Mouse (Mus musculus): ENCODE data around the gene Clic5. TPM values are rescaled to one million over a fixed set of nuclear protein-coding genes. Genes with fewer than 3 reads are reported as not detected.

Gene Clic5
- polyA plus RNA-seq, 2 experiments, result 0.24 to 0.31 TPM

GRCm38 (mm10) chr17:44297221-44297620, 108.8 kb downstream of the Clic5 start:
- H3K4me3 ChIP-seq (ENCODE audit: insufficient read depth in 1 of 2, low read depth in 2 of 2, low read length in 2 of 2), result no peak overlapping the region
- no peak overlapping the region for H3K9ac ChIP-seq (replicated peaks)
- TF ChIP-seq EP300 (IDR thresholded peaks at IDR 0.05; ENCODE audit: low read depth), result no peak
- TF ChIP-seq CTCF (IDR thresholded peaks at IDR 0.05; ENCODE audit: low read depth), result no peak
- H3K4me1 ChIP-seq (replicated peaks; ENCODE audit: control insufficient read depth in 2 of 2, insufficient read depth in 2 of 2, low read length in 1 of 2), result no peaks in the 10 kb centered on the region
- no peaks in the 10 kb centered on the region for H3K9me3 ChIP-seq (ENCODE audit: control insufficient read depth, low read length)
- no peaks in the 10 kb centered on the region for H3K36me3 ChIP-seq (replicated peaks; ENCODE audit: control insufficient read depth, insufficient read depth, low read depth)
- no peak overlapping the region for H3K4me2 ChIP-seq (ENCODE audit: low read depth)
- no peak overlapping the region for H3K27ac ChIP-seq
- ATAC-seq (ENCODE audit: insufficient read depth) (no peak), DNase-seq (ENCODE audit: low read depth in 3 of 3, low spot score in 3 of 3) (no peak)
- no peaks in the 10 kb centered on the region for H3K27me3 ChIP-seq (ENCODE audit: control insufficient read depth, insufficient read depth, low read length)
- WGBS (ENCODE audit: insufficient replicate concordance), result 24% methylated on average over 1 of the region's 1 CpGs

- no peaks in the 10 kb centered on the region for H3K36me3 ChIP-seq (replicated peaks; ENCODE audit: control insufficient read depth, insufficient read depth, low read depth)
- no peak overlapping the region for H3K4me3 ChIP-seq (ENCODE audit: insufficient read depth in 1 of 2, low read depth in 2 of 2, low read length in 2 of 2)
- H3K4me2 ChIP-seq (ENCODE audit: low read depth), result no peak overlapping the region
- H3K27me3 ChIP-seq (ENCODE audit: control insufficient read depth, insufficient read depth, low read length), result no peaks in the 10 kb centered on the region
- no peaks in the 10 kb centered on the region for H3K9me3 ChIP-seq (ENCODE audit: control insufficient read depth, low read length)
- H3K9ac ChIP-seq (replicated peaks), result no peak overlapping the region
- DNase-seq (ENCODE audit: low read depth in 3 of 3, low spot score in 3 of 3) (no peak), ATAC-seq (ENCODE audit: insufficient read depth) (no peak)
- H3K4me1 ChIP-seq (replicated peaks; ENCODE audit: control insufficient read depth in 2 of 2, insufficient read depth in 2 of 2, low read length in 1 of 2), result no peaks in the 10 kb centered on the region
- TF ChIP-seq CTCF (IDR thresholded peaks at IDR 0.05; ENCODE audit: low read depth) (no peak), EP300 (IDR thresholded peaks at IDR 0.05; ENCODE audit: low read depth) (no peak)
- no peak overlapping the region for H3K27ac ChIP-seq
- WGBS (ENCODE audit: insufficient replicate concordance), result 57% methylated on average over 5 of the region's 5 CpGs
Measured at GRCm38 (mm10) chr17:44300236-44300635, 111.9 kb downstream of the Clic5 start.

GRCm38 (mm10) chr17:44300723-44301122, 112.3 kb downstream of the Clic5 start:
- no peaks in the 10 kb centered on the region for H3K4me1 ChIP-seq (replicated peaks; ENCODE audit: control insufficient read depth in 2 of 2, insufficient read depth in 2 of 2, low read length in 1 of 2)
- no peak overlapping the region for H3K27ac ChIP-seq
- H3K9me3 ChIP-seq (ENCODE audit: control insufficient read depth, low read length), result no peaks in the 10 kb centered on the region
- TF ChIP-seq EP300 (IDR thresholded peaks at IDR 0.05; ENCODE audit: low read depth) (no peak), CTCF (IDR thresholded peaks at IDR 0.05; ENCODE audit: low read depth) (no peak)
- 52% methylated on average over 4 of the region's 4 CpGs for WGBS (ENCODE audit: insufficient replicate concordance)
- no peak overlapping the region for H3K4me2 ChIP-seq (ENCODE audit: low read depth)
- DNase-seq (ENCODE audit: low read depth in 3 of 3, low spot score in 3 of 3) (no peak), ATAC-seq (ENCODE audit: insufficient read depth) (no peak)
- H3K36me3 ChIP-seq (replicated peaks; ENCODE audit: control insufficient read depth, insufficient read depth, low read depth), result no peaks in the 10 kb centered on the region
- H3K9ac ChIP-seq (replicated peaks), result no peak overlapping the region
- H3K4me3 ChIP-seq (ENCODE audit: insufficient read depth in 1 of 2, low read depth in 2 of 2, low read length in 2 of 2), result no peak overlapping the region
- no peaks in the 10 kb centered on the region for H3K27me3 ChIP-seq (ENCODE audit: control insufficient read depth, insufficient read depth, low read length)

- no peak overlapping the region for H3K27ac ChIP-seq
- 65% methylated on average over 17 of the region's 17 CpGs for WGBS (ENCODE audit: insufficient replicate concordance)
- H3K4me2 ChIP-seq (ENCODE audit: low read depth), result no peak overlapping the region
- no peaks in the 10 kb centered on the region for H3K36me3 ChIP-seq (replicated peaks; ENCODE audit: control insufficient read depth, insufficient read depth, low read depth)
- no peak overlapping the region for H3K4me3 ChIP-seq (ENCODE audit: insufficient read depth in 1 of 2, low read depth in 2 of 2, low read length in 2 of 2)
- DNase-seq (ENCODE audit: low read depth in 3 of 3, low spot score in 3 of 3) (no peak), ATAC-seq (ENCODE audit: insufficient read depth) (no peak)
- H3K9me3 ChIP-seq (ENCODE audit: control insufficient read depth, low read length), result no peaks in the 10 kb centered on the region
- H3K4me1 ChIP-seq (replicated peaks; ENCODE audit: control insufficient read depth in 2 of 2, insufficient read depth in 2 of 2, low read length in 1 of 2), result no peaks in the 10 kb centered on the region
- no peak overlapping the region for H3K9ac ChIP-seq (replicated peaks)
- no peaks in the 10 kb centered on the region for H3K27me3 ChIP-seq (ENCODE audit: control insufficient read depth, insufficient read depth, low read length)
- TF ChIP-seq CTCF (IDR thresholded peaks at IDR 0.05; ENCODE audit: low read depth) (no peak), EP300 (IDR thresholded peaks at IDR 0.05; ENCODE audit: low read depth) (no peak)
Measured at GRCm38 (mm10) chr17:44301224-44301811, 112.9 kb downstream of the Clic5 start.

GRCm38 (mm10) chr17:44304076-44304475, 115.7 kb downstream of the Clic5 start:
- WGBS (ENCODE audit: insufficient replicate concordance), result 79% methylated on average over 1 of the region's 1 CpGs
- Histone ChIP-seq H3K9me3 (ENCODE audit: control insufficient read depth, low read length) (no peaks in the 10 kb centered on the region), H3K27me3 (ENCODE audit: control insufficient read depth, insufficient read depth, low read length) (no peaks in the 10 kb centered on the region), H3K4me2 (ENCODE audit: low read depth) (no peak overlapping the region), H3K4me3 (ENCODE audit: insufficient read depth in 1 of 2, low read depth in 2 of 2, low read length in 2 of 2) (no peak overlapping the region), H3K27ac (no peak overlapping the region), H3K9ac (replicated peaks) (no peak overlapping the region), H3K36me3 (replicated peaks; ENCODE audit: control insufficient read depth, insufficient read depth, low read depth) (no peaks in the 10 kb centered on the region), H3K4me1 (replicated peaks; ENCODE audit: control insufficient read depth in 2 of 2, insufficient read depth in 2 of 2, low read length in 1 of 2) (no peaks in the 10 kb centered on the region)
- DNase-seq (ENCODE audit: low read depth in 3 of 3, low spot score in 3 of 3), result no peak
- no peak for TF ChIP-seq CTCF (IDR thresholded peaks at IDR 0.05; ENCODE audit: low read depth)
- TF ChIP-seq EP300 (IDR thresholded peaks at IDR 0.05; ENCODE audit: low read depth), result no peak
- ATAC-seq (ENCODE audit: insufficient read depth), result no peak

All from liver, embryonic 14.5 days (tissue).